Mouse (Mus musculus) kidney, adult 8-10 months (tissue): ENCODE data around the gene Vmn2r75.
A peak's percentile ranks its signal among the peaks of the same experiment; 100 is the strongest.
"Not testable (repeated sequence)": the region's sequence is repeated elsewhere in the genome, so short reads cannot be mapped to it uniquely, and the experiment has no call there.

ENCODE experiments used
- DNase-seq, 2 experiments: peaks; one replicate each; pipeline ENCODE4 v3.0.0; 2022

Vmn2r75 gene

DNA sequence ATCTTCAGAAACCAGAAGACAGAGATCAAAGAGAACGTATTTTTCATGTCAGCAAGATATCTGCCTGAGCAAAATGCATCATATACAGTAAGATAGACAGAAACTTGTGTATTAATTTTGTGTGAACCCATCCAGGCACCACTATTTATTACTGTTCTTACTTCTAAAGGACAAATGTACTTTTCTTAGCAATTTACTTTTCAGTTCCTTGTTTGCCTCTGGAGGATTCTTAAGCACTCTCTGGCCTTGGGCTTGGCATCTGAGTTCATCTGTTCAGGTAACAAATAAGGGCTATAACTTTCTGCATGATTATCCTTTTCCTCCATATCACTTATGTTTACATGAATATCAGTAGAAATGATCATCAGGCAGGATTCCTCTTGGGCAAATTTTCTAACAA is at the start of gene Vmn2r75:
Gene Vmn2r75, minus strand, starts transcription at position 101 of the 400 bp plus-strand sequence.
- DNase-seq, result not testable (repeated sequence)

DNA sequence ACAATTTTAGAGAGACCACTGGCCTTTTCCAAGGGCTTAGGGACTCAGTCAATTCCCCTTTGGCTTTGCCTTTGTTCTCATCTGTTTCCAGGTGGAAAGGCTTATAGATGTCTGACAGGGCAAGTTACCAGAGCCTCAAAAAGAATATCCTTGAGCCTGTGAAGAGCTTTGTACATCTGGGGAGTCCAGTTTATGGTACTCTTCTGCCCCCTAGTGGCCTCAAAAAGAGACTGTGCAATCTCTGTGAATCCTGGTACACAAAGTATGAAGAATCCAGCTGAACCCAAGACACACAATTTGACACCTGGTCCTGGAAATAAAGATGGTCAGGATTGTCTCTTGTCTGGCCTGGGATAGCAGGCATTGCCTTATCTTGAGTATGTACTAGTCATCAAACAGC is 39.8 kb upstream of the Vmn2r75 start:
- DNase-seq, result peak in 1 of 2 experiments; percentile 5
